Mouse (Mus musculus): ENCODE data around the gene Ddx39.

The Ddx39 gene

GRCm38 (mm10) chr8:83698661-83699453, 16.1 kb upstream of the Ddx39 start, which contains the start of gene Pkn1:
Gene Pkn1, minus strand, starts transcription at chr8:83699179.
- in situ Hi-C loops (cut with MboI, MseI), result no loop called here

GRCm38 (mm10) chr8:83699566-83699965, 15.4 kb upstream of the Ddx39 start:
- in situ Hi-C loops (cut with MboI, MseI), result no loop called here

- in situ Hi-C loops (cut with MboI, MseI), result no loop called here
Measured at GRCm38 (mm10) chr8:83700423-83701085, 14.4 kb upstream of the Ddx39 start.

- in situ Hi-C loops (cut with MboI, MseI), result no loop called here
Measured at GRCm38 (mm10) chr8:83703426-83703825, 11.6 kb upstream of the Ddx39 start.

GRCm38 (mm10) chr8:83706411-83706810, 8.6 kb upstream of the Ddx39 start:
- in situ Hi-C loops (cut with MboI, MseI), result no loop called here

- in situ Hi-C loops (cut with MboI, MseI), result no loop called here
Measured at GRCm38 (mm10) chr8:83707554-83707953, 7.4 kb upstream of the Ddx39 start.

GRCm38 (mm10) chr8:83714676-83715030, 324 bp upstream of the Ddx39 start:
- in situ Hi-C loops (cut with MboI, MseI), result no loop called here

- in situ Hi-C loops (cut with MboI, MseI), result no loop called here
Measured at GRCm38 (mm10) chr8:83715771-83716170, 794 bp downstream of the Ddx39 start.

GRCm38 (mm10) chr8:83716563-83716962, 1.6 kb downstream of the Ddx39 start:
- in situ Hi-C loops (cut with MboI, MseI), result no loop called here

- in situ Hi-C loops (cut with MboI, MseI), result no loop called here
Measured at GRCm38 (mm10) chr8:83719048-83719447, 4.1 kb downstream of the Ddx39 start.

- in situ Hi-C loops (cut with MboI, MseI), result no loop called here
Measured at GRCm38 (mm10) chr8:83719693-83720092, 4.7 kb downstream of the Ddx39 start.

- in situ Hi-C loops (cut with MboI, MseI), result no loop called here
Measured at GRCm38 (mm10) chr8:83721405-83722025, 6.5 kb downstream of the Ddx39 start.

- in situ Hi-C loops (cut with MboI, MseI), result no loop called here
Measured at GRCm38 (mm10) chr8:83722631-83723030, 7.7 kb downstream of the Ddx39 start.

GRCm38 (mm10) chr8:83723447-83724083, 8.6 kb downstream of the Ddx39 start:
- in situ Hi-C loops (cut with MboI, MseI), result no loop called here

- in situ Hi-C loops (cut with MboI, MseI), result loop anchor here (25.0 kb wide), 1 partner anchor 1112 kb away; the partner anchor contains the start of genes Calr, Gadd45gip1 and Rad23a
Measured at GRCm38 (mm10) chr8:83724697-83725482, 9.9 kb downstream of the Ddx39 start.

GRCm38 (mm10) chr8:83725521-83726102, 10.6 kb downstream of the Ddx39 start:
- in situ Hi-C loops (cut with MboI, MseI), result loop anchor here (25.0 kb wide), 1 partner anchor 1112 kb away; the partner anchor contains the start of genes Calr, Gadd45gip1 and Rad23a

- in situ Hi-C loops (cut with MboI, MseI), result loop anchor here (25.0 kb wide), 1 partner anchor 1108 kb away; the partner anchor contains the start of genes Calr, Gadd45gip1 and Rad23a
Measured at GRCm38 (mm10) chr8:83729009-83729807, 14.2 kb downstream of the Ddx39 start.

GRCm38 (mm10) chr8:83731906-83732305, 16.9 kb downstream of the Ddx39 start:
- in situ Hi-C loops (cut with MboI, MseI), result loop anchor here (5.0 to 25.0 kb wide), 2 partner anchors 50 to 1105 kb away; partner anchors contain the start of genes Calr, Gadd45gip1 and Rad23a

GRCm38 (mm10) chr8:83732919-83733318, 17.9 kb downstream of the Ddx39 start:
- in situ Hi-C loops (cut with MboI, MseI), result loop anchor here (5.0 to 25.0 kb wide), 2 partner anchors 49 to 1104 kb away; partner anchors contain the start of genes Calr, Gadd45gip1 and Rad23a

Measured in regulatory T cell (primary cell).